Mouse (Mus musculus) spleen, adult 2 months (tissue): ENCODE measurements around the gene Irf2bpl. TPM values are rescaled to one million over a fixed set of nuclear protein-coding genes. Genes with fewer than 3 reads are reported as not detected.

Experiments
- DNase-seq, 2 experiments: peaks; one replicate each; pipeline versions ENCODE4 v3.0.0 to v3.0.0-alpha.2; 2012 to 2021; ENCODE audit warnings: low spot score in 2 of 2, low read depth in 1 of 2
- H3K27ac ChIP-seq: fragments of 200-500 bp; 2 replicates; pipeline ENCODE4 v1.5.1; 2012; ENCODE audit warnings: low read length, inconsistent platforms; ENCODE audit not compliant: insufficient read depth
- H3K27me3 ChIP-seq: fragments of 200-500 bp; 2 replicates; pipeline ENCODE4 v1.6.1; 2012; ENCODE audit warnings: mild to moderate bottlenecking, moderate library complexity, low read length, inconsistent platforms; ENCODE audit not compliant: control insufficient read depth, insufficient read depth
- H3K36me3 ChIP-seq: fragments of 200-500 bp; 2 replicates; pipeline ENCODE4 v1.6.1; 2012; ENCODE audit warnings: mild to moderate bottlenecking, low read length, inconsistent platforms; ENCODE audit not compliant: control insufficient read depth, insufficient read depth
- H3K4me1 ChIP-seq: fragments of 200-500 bp; 2 replicates; pipeline ENCODE4 v1.6.1; 2011; ENCODE audit warnings: inconsistent platforms; ENCODE audit not compliant: control insufficient read depth, insufficient read depth, insufficient read length
- H3K4me3 ChIP-seq: fragments of 200-500 bp; 2 replicates; pipeline ENCODE4 v1.5.1; 2011; ENCODE audit warnings: mild to moderate bottlenecking, inconsistent platforms; ENCODE audit not compliant: insufficient read depth, insufficient read length; ENCODE audit errors: extremely low read depth
- CTCF ChIP-seq: fragments of 200-500 bp; IDR thresholded peaks from 2 replicates; pipeline ENCODE4 v1.5.1; 2011; ENCODE audit warnings: mild to moderate bottlenecking, inconsistent platforms; ENCODE audit not compliant: insufficient read depth, insufficient read length, insufficient replicate concordance; ENCODE audit errors: extremely low read depth
- POLR2A ChIP-seq: fragments of 200-500 bp; IDR thresholded peaks from 2 replicates; pipeline ENCODE4 v1.6.1; 2011; ENCODE audit warnings: low read depth, low read length, inconsistent platforms
- WGBS: fragments of 180-500 bp; shearing (Covaris S2); methylation state at CpG from one replicate; pipeline ENCODE4 v1.1.7; 2018; 5-methylcytosine and 5-hydroxymethylcytosine counted together
- polyA plus RNA-seq: library from polyadenylated mRNA; depleted of rRNA; stranded (reverse); fragments of >200 nt; gene quantifications from 2 replicates; pipeline ENCODE4 v1.2.3, GENCODE M21; 2012; rRNA removed

Irf2bpl gene
- polyA plus RNA-seq, 1 experiment: 33.2 TPM

DNA sequence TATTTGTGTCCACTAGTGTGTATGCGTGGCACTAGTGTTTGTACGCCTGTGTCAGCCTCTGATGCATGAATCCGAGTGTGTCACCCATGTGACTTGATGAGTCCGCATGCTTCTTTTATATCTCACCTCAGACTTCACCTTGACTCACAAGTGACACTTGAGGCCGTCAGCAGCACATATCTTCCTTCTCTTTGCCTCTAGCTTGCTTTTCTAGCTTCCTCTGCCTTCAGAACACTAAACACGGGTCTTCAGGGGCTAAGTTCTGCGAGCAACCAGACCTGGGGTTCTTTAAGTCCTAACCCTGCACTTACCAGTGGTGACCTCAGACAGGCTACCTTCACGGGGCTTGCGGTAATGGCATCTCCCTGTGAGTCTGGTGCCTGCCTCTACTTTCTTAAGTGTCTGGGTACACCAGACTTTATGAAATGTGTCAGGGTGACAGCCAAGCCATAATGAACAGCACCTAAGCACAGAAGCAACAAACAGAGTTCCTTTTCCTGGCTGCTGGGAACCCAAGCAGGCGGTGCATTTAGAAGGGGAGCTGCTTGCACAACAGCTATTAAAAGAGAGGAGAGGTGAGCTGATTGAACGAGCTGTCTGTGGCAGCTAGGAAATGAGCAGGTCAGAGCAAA is 51.9 kb downstream of the Irf2bpl start:
- peak overlapping the region; percentile 93 for H3K27ac ChIP-seq
- no peaks in the 10 kb centered on the region for H3K27me3 ChIP-seq
- DNase-seq: no peak
- H3K36me3 ChIP-seq: no peaks in the 10 kb centered on the region
- peaks cover 47% of the 10 kb centered on the region for H3K4me1 ChIP-seq
- no peak overlapping the region for H3K4me3 ChIP-seq
- TF ChIP-seq CTCF (no peak), POLR2A (no peak)
- WGBS: 28% methylated on average over 11 of the region's 11 CpGs

- Histone ChIP-seq H3K4me3 (no peak overlapping the region), H3K27ac (peak overlapping the region; percentile 93), H3K36me3 (no peaks in the 10 kb centered on the region), H3K27me3 (no peaks in the 10 kb centered on the region), H3K4me1 (peaks cover 47% of the 10 kb centered on the region)
- no peak for TF ChIP-seq POLR2A
- no peak for TF ChIP-seq CTCF
- 28% methylated on average over 32 of the region's 32 CpGs for WGBS
- peak in 1 of 2 experiments; percentile 43 for DNase-seq
These were observed 52.7 kb downstream of the Irf2bpl start for GRCm38 (mm10) chr12:86831591-86832550.

Other genes starting within 250 kb of the Irf2bpl start
- 1.1 and 1.6 TPM in 2 replicates for gene Vash1, start 206.1 kb downstream of the Irf2bpl start, polyA plus RNA-seq
- gene Angel1, start 158.3 kb downstream of the Irf2bpl start, polyA plus RNA-seq: 5.0 and 7.3 TPM in 2 replicates
- gene Lrrc74a, start 150.4 kb downstream of the Irf2bpl start, polyA plus RNA-seq: not detected in 2 replicates
- gene Cipc, start 62.2 kb upstream of the Irf2bpl start, polyA plus RNA-seq: 24.2 and 31.1 TPM in 2 replicates
- gene Zdhhc22, start 105.6 kb upstream of the Irf2bpl start, polyA plus RNA-seq: not detected in 2 replicates
- 0.80 and 1.2 TPM in 2 replicates for gene Tmem63c, start 136.5 kb upstream of the Irf2bpl start, polyA plus RNA-seq
- gene Ngb, start 217.7 kb upstream of the Irf2bpl start, polyA plus RNA-seq: 0.32 and 0.34 TPM in 2 replicates